Mouse (Mus musculus) kidney, postnatal 14 days (tissue): Measurements from ENCODE around the gene Ppfibp2.

Experiments
- DNase-seq: peaks from one replicate; pipeline ENCODE4 v3.0.0; 2022; ENCODE audit warnings: mixed read lengths

Ppfibp2 gene

GRCm38 (mm10) chr7:107618028-107618992 is 23.3 kb downstream of the Ppfibp2 start:
- DNase-seq: no peak

GRCm38 (mm10) chr7:107619225-107619624 is 24.2 kb downstream of the Ppfibp2 start:
- DNase-seq: no peak

GRCm38 (mm10) chr7:107620137-107620536 is 25.1 kb downstream of the Ppfibp2 start:
- DNase-seq: no peak

GRCm38 (mm10) chr7:107624432-107624831 is 29.4 kb downstream of the Ppfibp2 start:
- no peak for DNase-seq

GRCm38 (mm10) chr7:107625061-107625460 is 30.1 kb downstream of the Ppfibp2 start, which contains the start of gene 5330417H12Rik:
Gene 5330417H12Rik, minus strand, starts transcription at chr7:107625161.
- DNase-seq: no peak

GRCm38 (mm10) chr7:107625781-107626180 is 30.8 kb downstream of the Ppfibp2 start:
- DNase-seq: no peak

- DNase-seq: no peak
Measured at GRCm38 (mm10) chr7:107628383-107628782, 33.4 kb downstream of the Ppfibp2 start.

- DNase-seq: no peak
Measured at GRCm38 (mm10) chr7:107633201-107633600, 38.2 kb downstream of the Ppfibp2 start.

GRCm38 (mm10) chr7:107637398-107637797 is 42.4 kb downstream of the Ppfibp2 start:
- no peak for DNase-seq

GRCm38 (mm10) chr7:107638026-107638425 is 43.0 kb downstream of the Ppfibp2 start:
- DNase-seq: no peak

- peak; percentile 17 for DNase-seq
Measured at GRCm38 (mm10) chr7:107642586-107643275, 47.7 kb downstream of the Ppfibp2 start.

GRCm38 (mm10) chr7:107644987-107645386 is 50.0 kb downstream of the Ppfibp2 start:
- no peak for DNase-seq

GRCm38 (mm10) chr7:107648937-107649688 is 54.1 kb downstream of the Ppfibp2 start:
- no peak for DNase-seq

- DNase-seq: no peak
Measured at GRCm38 (mm10) chr7:107649990-107650389, 55.0 kb downstream of the Ppfibp2 start.

GRCm38 (mm10) chr7:107651821-107652220 is 56.8 kb downstream of the Ppfibp2 start:
- DNase-seq: no peak

- no peak for DNase-seq
Measured at GRCm38 (mm10) chr7:107656451-107656850, 61.4 kb downstream of the Ppfibp2 start.

GRCm38 (mm10) chr7:107659186-107659918 is 64.3 kb downstream of the Ppfibp2 start:
- no peak for DNase-seq

GRCm38 (mm10) chr7:107661189-107661842 is 66.3 kb downstream of the Ppfibp2 start:
- peak; percentile 82 for DNase-seq

GRCm38 (mm10) chr7:107661843-107662281 is 66.9 kb downstream of the Ppfibp2 start:
- no peak for DNase-seq

GRCm38 (mm10) chr7:107663621-107664020 is 68.6 kb downstream of the Ppfibp2 start:
- DNase-seq: no peak
